Mouse (Mus musculus) heart, adult 2 months (tissue): ENCODE measurements at regions not wholly inside any gene's neighbourhood (a gene's known extent, or its start where the extent isn't known, plus 50 kb on each side); places are given as distances from the start of the nearest gene placed in this dataset.

ENCODE experiments used
- CTCF ChIP-seq: fragments of 200-600 bp; IDR thresholded peaks from 2 replicates; pipeline ENCODE4 v1.8.1; 2022; ENCODE audit warnings: antibody characterized with exemption, mild to moderate bottlenecking, moderate library complexity
- EP300 ChIP-seq: fragments of 200-500 bp; IDR thresholded peaks from 2 replicates; pipeline ENCODE4 v1.6.1; 2011; ENCODE audit warnings: low read depth, low read length, control low read depth; ENCODE audit not compliant: insufficient read depth

DNA sequence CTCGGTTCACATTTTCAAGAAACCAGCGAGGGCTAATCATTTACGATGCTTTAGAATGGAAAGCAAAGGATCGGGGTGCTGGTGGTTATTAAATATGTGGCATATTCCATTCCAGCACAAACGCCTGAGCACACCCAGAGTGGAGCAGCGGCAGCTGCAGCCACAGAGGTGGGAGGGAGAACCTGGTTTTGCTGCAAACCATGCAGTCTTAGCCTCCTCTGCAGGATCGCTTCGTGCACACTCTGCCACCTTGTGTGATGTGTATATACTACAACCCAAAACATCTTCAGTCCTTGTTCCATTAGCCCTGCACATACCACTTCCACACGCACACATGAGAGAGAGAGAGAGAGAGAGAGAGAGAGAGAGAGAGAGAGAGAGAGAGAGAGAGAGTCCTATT, 321.7 kb upstream of the Map3k7 start:
- TF ChIP-seq CTCF (peak; percentile 50), EP300 (no peak)
